Mouse (Mus musculus) lung, embryonic 15.5 days (tissue): Measurements from ENCODE around the gene Nptx1. TPM values are rescaled to one million over a fixed set of nuclear protein-coding genes. Genes with fewer than 3 reads are reported as not detected.
A peak's percentile ranks its signal among the peaks of the same experiment; 100 is the strongest.

Experiments used
- ATAC-seq: fragments of 200-750 bp; cut with Nextera tagmentation; 2 replicates; pipeline ENCODE4 v1.8.0; 2017; ENCODE audit warnings: moderate number of reproducible peaks, borderline replicate concordance; ENCODE audit not compliant: low FRiP score, low TSS enrichment; ENCODE audit errors: extremely low read depth
- H3K27ac ChIP-seq: fragments of 300-500 bp; sonication (generic); 2 replicates; pipeline ENCODE4 v1.5.1; 2015; ENCODE audit warnings: moderate library complexity, mild to moderate bottlenecking, inconsistent platforms
- H3K27me3 ChIP-seq: fragments of 300-500 bp; sonication (generic); 2 replicates; pipeline ENCODE4 v1.6.1; 2015; ENCODE audit warnings: inconsistent platforms
- H3K36me3 ChIP-seq: fragments of 300-500 bp; sonication (generic); 2 replicates; pipeline ENCODE4 v1.6.1; 2015; ENCODE audit warnings: inconsistent platforms
- H3K4me1 ChIP-seq: fragments of 300-500 bp; sonication (generic); 2 replicates; pipeline ENCODE4 v1.6.1; 2015; ENCODE audit warnings: inconsistent platforms
- H3K4me2 ChIP-seq: fragments of 300-500 bp; sonication (generic); 2 replicates; pipeline ENCODE4 v1.6.1; 2015; ENCODE audit warnings: inconsistent platforms, mild to moderate bottlenecking, moderate library complexity
- H3K4me3 ChIP-seq: fragments of 300-500 bp; sonication (generic); 2 replicates; pipeline ENCODE4 v1.5.1; 2015; ENCODE audit warnings: mild to moderate bottlenecking, inconsistent platforms
- H3K9ac ChIP-seq: fragments of 300-500 bp; sonication (generic); 2 replicates; pipeline ENCODE4 v1.6.1; 2015; ENCODE audit warnings: inconsistent platforms
- H3K9me3 ChIP-seq: fragments of 300-500 bp; sonication (generic); 2 replicates; pipeline ENCODE4 v1.6.1; 2016; ENCODE audit warnings: inconsistent platforms
- WGBS: fragments of 180-500 bp; shearing (Covaris S2); methylation state at CpG from one replicate; pipeline ENCODE4 v1.1.7; 2015; 5-methylcytosine and 5-hydroxymethylcytosine counted together
- polyA plus RNA-seq: library from polyadenylated mRNA; unstranded; fragments of >200 nt; fragmentation: Nextera tagmentation; extraction: Ambion mirVana; gene quantifications from 2 replicates; pipeline ENCODE4 v1.2.1, GENCODE M21; 2015

Gene Nptx1
- polyA plus RNA-seq, 1 experiment from 2014 or later = 1.7 TPM

DNA sequence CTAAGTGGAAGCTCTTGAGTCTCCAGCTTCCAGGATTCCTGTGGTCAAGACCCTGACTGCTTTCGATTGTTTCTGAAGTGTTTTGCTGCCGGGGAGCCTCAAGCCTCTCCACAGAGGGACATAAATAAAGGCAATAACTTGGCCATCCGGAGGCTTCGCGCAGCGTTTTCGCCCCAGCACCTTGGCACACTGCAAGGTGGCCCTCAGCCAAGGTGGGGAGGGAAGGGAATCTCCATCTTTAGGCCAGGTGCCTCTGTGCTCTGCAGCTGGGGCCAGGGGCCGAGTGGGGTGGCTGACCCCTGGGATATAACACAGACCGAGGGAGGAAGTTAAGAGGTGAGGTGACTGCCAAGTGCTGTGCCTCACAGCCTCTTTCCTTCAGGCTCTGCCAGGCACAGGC is 15.6 kb upstream of the Nptx1 start:
- no peak for ATAC-seq
- Histone ChIP-seq H3K27me3 (peaks cover 20% of the 10 kb centered on the region; the same call in 1 of the 2 replicates), H3K4me3 (no peak overlapping the region), H3K4me2 (no peak overlapping the region), H3K9me3 (no peaks in the 10 kb centered on the region), H3K36me3 (no peaks in the 10 kb centered on the region), H3K27ac (no peak overlapping the region), H3K9ac (no peak overlapping the region), H3K4me1 (peaks cover 23% of the 10 kb centered on the region)
- 48% methylated on average over 9 of the region's 9 CpGs for WGBS

- H3K9me3 ChIP-seq = no peaks in the 10 kb centered on the region
- no peak for ATAC-seq
- H3K27ac ChIP-seq = no peak overlapping the region
- H3K36me3 ChIP-seq = no peaks in the 10 kb centered on the region
- H3K4me1 ChIP-seq = peaks cover 28% of the 10 kb centered on the region
- H3K27me3 ChIP-seq = peaks cover 20% of the 10 kb centered on the region; the same call in 1 of the 2 replicates
- no peak overlapping the region for H3K4me3 ChIP-seq
- H3K4me2 ChIP-seq = no peak overlapping the region
- WGBS = 39% methylated on average over 6 of the region's 6 CpGs
- H3K9ac ChIP-seq = no peak overlapping the region
Observed at GRCm38 (mm10) chr11:119562286-119562685, 14.7 kb upstream of the Nptx1 start.

DNA sequence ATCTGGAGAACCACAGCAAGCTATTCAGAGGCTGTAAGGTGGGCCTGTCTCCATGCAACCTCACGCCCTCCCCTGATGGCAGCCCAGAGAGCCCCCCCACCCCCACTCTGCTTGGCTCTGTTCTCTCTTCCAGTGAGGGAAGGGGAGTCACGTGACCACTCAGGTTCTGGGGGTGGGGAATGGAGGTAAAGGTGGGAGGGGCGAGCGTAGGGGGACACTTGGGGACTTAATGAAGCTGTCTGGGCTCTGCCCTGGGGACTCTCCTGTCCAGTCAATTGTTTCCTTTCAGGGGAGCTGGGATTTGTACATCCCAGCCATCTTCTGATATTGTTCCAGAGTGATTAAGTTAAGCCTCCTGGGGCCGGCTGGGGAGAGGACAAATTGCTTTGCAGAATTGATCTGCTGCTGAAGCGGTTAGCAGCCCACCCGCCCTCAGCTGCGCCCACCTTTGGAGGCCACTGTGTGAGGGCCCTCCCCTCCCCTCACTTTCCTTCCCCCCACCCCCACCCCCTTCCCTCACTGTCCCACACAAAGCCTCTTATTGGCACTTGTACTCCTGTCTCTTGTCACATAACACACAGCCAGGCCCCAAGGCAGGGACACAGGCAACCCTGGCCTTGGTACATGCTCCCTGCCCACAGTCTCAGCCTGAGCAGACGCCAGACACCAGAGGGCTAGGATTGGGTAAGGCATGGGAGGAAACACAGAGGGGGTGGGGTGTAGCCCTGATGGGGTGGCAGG is 11.5 kb upstream of the Nptx1 start:
- peak overlapping the region; percentile 7; the same call in 1 of the 2 replicates for H3K4me2 ChIP-seq
- peak overlapping the region; percentile 13; the same call in 1 of the 2 replicates for H3K27ac ChIP-seq
- no peak overlapping the region for H3K9ac ChIP-seq
- WGBS = 14% methylated on average over 9 of the region's 9 CpGs
- peaks cover 56% of the 10 kb centered on the region for H3K4me1 ChIP-seq
- no peaks in the 10 kb centered on the region for H3K9me3 ChIP-seq
- ATAC-seq = peak; percentile 32; the same call in 1 of the 2 replicates
- H3K36me3 ChIP-seq = no peaks in the 10 kb centered on the region
- peaks cover 11% of the 10 kb centered on the region; the same call in 1 of the 2 replicates for H3K27me3 ChIP-seq
- H3K4me3 ChIP-seq = no peak overlapping the region

GRCm38 (mm10) chr11:119557940-119558869 is 10.7 kb upstream of the Nptx1 start:
- H3K27me3 ChIP-seq = peaks cover 3% of the 10 kb centered on the region; the same call in 1 of the 2 replicates
- no peak overlapping the region for H3K9ac ChIP-seq
- H3K4me2 ChIP-seq = peak overlapping the region; percentile 7; the same call in 1 of the 2 replicates
- no peaks in the 10 kb centered on the region for H3K9me3 ChIP-seq
- no peaks in the 10 kb centered on the region for H3K36me3 ChIP-seq
- peak overlapping the region; percentile 45 for H3K27ac ChIP-seq
- ATAC-seq = 0 out of 2 replicates have a peak, but pooled peaks have one; percentile 21
- H3K4me3 ChIP-seq = no peak overlapping the region
- 22% methylated on average over 17 of the region's 17 CpGs for WGBS
- peaks cover 64% of the 10 kb centered on the region for H3K4me1 ChIP-seq

DNA sequence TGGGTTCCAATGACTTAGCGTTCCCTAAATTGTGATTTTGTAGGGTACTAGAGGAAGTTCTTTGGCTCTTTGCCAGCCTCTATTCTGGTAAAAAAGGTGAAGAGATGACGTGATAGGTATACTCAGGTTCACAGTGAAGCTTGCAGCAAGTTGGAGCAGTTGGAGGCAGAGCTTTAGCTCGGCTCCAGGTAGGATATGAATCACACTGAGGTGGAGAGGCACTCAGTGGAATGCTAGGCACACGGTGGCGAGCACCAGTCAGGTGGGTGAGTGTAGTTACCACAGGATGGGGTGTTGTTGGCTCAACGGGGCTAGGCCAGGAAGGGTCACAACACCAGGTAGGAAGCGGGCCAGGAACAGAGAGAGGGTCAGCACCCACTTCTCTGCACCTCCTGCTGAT is 7.6 kb upstream of the Nptx1 start:
- Histone ChIP-seq H3K9me3 (no peaks in the 10 kb centered on the region), H3K27ac (peak overlapping the region; percentile 80), H3K36me3 (no peaks in the 10 kb centered on the region), H3K4me3 (no peak overlapping the region), H3K4me2 (no peak overlapping the region), H3K27me3 (peaks cover 12% of the 10 kb centered on the region), H3K4me1 (peaks cover 91% of the 10 kb centered on the region), H3K9ac (no peak overlapping the region)
- peak; percentile 39; the same call in 1 of the 2 replicates for ATAC-seq
- WGBS = 55% methylated on average over 7 of the region's 7 CpGs

GRCm38 (mm10) chr11:119554706-119555105 is 7.2 kb upstream of the Nptx1 start:
- WGBS = 44% methylated on average over 7 of the region's 7 CpGs
- Histone ChIP-seq H3K36me3 (no peaks in the 10 kb centered on the region), H3K27me3 (peaks cover 17% of the 10 kb centered on the region), H3K4me2 (no peak overlapping the region), H3K4me1 (peaks cover 89% of the 10 kb centered on the region), H3K9ac (no peak overlapping the region), H3K4me3 (no peak overlapping the region), H3K27ac (peak overlapping the region; percentile 80), H3K9me3 (no peaks in the 10 kb centered on the region)
- ATAC-seq = no peak

DNA sequence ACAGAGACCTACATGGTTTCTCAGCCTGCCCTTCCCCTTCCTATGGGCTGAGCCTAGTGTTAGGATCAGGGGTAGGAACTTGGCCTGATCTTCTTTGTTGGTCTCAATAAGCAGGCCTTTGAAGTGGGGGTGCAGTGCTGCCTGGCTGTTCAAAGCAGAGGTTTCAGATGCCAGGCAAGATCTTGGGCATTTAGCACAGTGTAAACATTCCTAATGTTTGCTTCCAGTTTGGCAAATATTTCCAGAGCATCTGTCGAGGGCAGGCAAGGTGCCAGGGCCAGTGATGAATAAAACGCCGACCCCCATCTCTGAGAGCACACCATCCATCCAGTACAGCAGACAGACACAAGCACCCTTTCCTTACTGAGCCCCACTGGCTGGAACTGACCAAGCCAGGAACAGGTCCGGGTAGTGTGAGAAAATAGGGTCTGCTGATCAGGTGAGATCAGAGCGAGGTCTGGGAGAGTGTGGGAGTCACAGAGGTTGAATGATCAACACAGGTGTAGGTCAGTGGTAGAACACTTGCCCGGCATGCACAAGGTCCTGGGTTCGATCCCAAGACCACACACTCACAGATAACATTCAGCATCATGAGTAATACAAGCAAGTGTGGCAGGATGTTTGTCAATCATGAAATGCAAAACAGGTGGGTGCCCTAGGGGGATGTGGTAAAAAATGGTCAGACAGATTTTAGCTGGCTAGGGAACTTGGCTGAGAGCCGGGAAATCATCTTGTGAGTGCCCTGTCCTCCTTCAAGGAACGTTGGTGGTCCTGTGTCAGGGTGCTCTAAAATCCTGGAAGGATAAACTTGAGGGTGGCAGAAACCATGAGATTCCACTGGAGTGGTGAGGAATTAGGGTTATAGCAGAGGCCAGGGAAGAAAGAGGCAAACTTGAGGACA is 5.6 kb upstream of the Nptx1 start:
- H3K27me3 ChIP-seq = peaks cover 32% of the 10 kb centered on the region
- peaks cover 89% of the 10 kb centered on the region for H3K4me1 ChIP-seq
- H3K4me2 ChIP-seq = peak overlapping the region; percentile 19; the same call in 1 of the 2 replicates
- H3K4me3 ChIP-seq = no peak overlapping the region
- H3K9ac ChIP-seq = no peak overlapping the region
- H3K36me3 ChIP-seq = no peaks in the 10 kb centered on the region
- 41% methylated on average over 9 of the region's 9 CpGs for WGBS
- H3K27ac ChIP-seq = peak overlapping the region; percentile 81
- H3K9me3 ChIP-seq = no peaks in the 10 kb centered on the region
- ATAC-seq = peak; percentile 19; the same call in 1 of the 2 replicates

DNA sequence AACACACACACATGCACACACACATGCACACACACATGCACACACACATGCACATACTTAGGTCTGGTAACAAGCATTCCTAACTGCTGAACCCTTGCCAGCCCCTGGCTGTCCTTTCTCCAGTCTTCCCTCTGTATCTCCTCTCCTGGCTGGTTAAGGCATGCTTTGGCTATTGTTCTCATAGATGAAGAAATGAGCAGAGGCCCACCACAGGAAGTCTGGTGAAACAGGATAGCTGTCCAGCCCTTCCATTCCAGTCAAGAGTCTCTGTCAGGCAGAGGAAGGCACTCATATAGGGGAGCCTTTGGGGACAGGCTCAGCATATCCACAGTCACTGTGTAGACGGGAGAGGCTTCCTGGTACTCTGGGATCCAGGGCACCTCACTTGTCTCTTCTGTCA is 4.7 kb upstream of the Nptx1 start:
- no peak for ATAC-seq
- Histone ChIP-seq H3K27me3 (peaks cover 41% of the 10 kb centered on the region), H3K36me3 (no peaks in the 10 kb centered on the region), H3K4me1 (peaks cover 93% of the 10 kb centered on the region), H3K4me2 (peak overlapping the region; percentile 19; the same call in 1 of the 2 replicates), H3K27ac (peak overlapping the region; percentile 81), H3K9me3 (no peaks in the 10 kb centered on the region), H3K9ac (no peak overlapping the region), H3K4me3 (no peak overlapping the region)
- WGBS = 21% methylated on average over 1 of the region's 1 CpGs

DNA sequence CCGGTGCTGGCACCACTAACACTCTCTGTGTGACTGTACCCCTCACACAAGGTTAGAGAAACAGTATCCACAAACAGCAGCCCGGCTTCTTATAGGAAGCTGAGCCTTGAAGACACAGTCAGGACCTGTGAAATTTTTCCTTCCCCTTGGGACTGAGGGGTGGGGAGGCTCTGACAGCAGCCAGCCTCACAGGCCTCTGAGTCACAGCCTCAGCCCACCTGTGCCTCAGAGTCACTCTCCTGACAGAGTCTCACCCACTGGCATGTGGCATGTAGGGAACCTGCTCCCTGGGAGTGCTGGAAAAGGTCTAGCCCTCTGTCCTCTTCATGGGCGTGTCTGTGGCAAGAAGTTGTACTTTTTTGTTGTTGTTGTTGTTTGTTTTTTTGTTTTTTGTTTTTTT is 3.9 kb upstream of the Nptx1 start:
- Histone ChIP-seq H3K27me3 (peaks cover 49% of the 10 kb centered on the region), H3K4me1 (peaks cover 97% of the 10 kb centered on the region), H3K9me3 (no peaks in the 10 kb centered on the region), H3K9ac (no peak overlapping the region), H3K36me3 (no peaks in the 10 kb centered on the region), H3K4me2 (no peak overlapping the region), H3K27ac (no peak overlapping the region), H3K4me3 (no peak overlapping the region)
- WGBS = 53% methylated on average over 3 of the region's 3 CpGs
- ATAC-seq = no peak

DNA sequence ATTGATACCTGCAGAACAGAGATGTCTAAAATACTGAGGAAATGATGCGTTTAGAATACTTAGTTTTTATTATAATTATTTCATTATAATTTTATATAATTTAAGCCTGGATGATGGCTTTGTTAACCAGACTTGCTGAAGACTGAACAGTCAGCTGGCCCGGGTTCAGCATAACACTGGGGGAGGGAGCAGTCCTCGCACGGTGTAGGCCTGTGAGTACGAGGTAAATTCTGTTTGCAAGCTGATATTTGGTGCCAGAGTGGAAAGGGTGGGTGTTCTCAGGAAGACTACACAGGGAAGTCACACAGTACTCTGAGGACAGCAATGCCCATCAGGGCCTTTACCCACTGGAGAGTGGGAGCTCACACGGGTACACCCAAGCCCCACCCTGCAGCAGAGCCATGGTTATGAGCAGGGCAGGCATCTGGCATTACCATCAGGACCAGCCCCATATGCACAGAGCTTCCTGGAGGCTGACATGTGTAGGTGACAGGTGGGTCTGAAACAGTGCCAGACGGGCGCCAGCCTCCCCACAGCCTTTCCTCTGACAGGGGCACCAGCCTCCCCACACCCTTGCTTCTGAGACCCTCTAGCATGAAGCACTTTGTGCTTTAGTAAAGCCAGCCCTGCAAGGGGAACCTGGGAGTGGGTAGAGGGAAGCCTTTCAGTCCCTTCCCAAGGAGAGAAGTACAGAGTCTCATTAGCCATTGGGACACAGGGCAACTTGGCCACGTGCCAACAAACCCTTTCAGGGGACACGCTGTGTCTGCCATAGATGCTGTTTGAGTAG is 3.2 kb upstream of the Nptx1 start:
- no peak overlapping the region for H3K4me3 ChIP-seq
- peaks cover 56% of the 10 kb centered on the region for H3K27me3 ChIP-seq
- no peak overlapping the region for H3K27ac ChIP-seq
- no peaks in the 10 kb centered on the region for H3K9me3 ChIP-seq
- peaks cover 96% of the 10 kb centered on the region for H3K4me1 ChIP-seq
- H3K4me2 ChIP-seq = no peak overlapping the region
- no peak overlapping the region for H3K9ac ChIP-seq
- no peaks in the 10 kb centered on the region for H3K36me3 ChIP-seq
- WGBS = 44% methylated on average over 10 of the region's 10 CpGs
- no peak for ATAC-seq
